Mouse (Mus musculus): ENCODE measurements around the gene Ccdc127.

Ccdc127 gene

GRCm38 (mm10) chr13:74316386-74316785, 33.7 kb upstream of the Ccdc127 start:
- H3K4me3 ChIP-seq (replicated peaks; ENCODE audit: low read length) = peak overlapping the region; percentile 96
- peaks cover 19% of the 10 kb centered on the region for H3K4me1 ChIP-seq (replicated peaks; ENCODE audit: low read depth, low read length)
- H3K27me3 ChIP-seq (ENCODE audit: insufficient read depth, low read length) = no peaks in the 10 kb centered on the region
- H3K9me3 ChIP-seq (ENCODE audit: low read length) = no peaks in the 10 kb centered on the region
- H3K36me3 ChIP-seq (ENCODE audit: insufficient read depth, low read length) = peaks cover 53% of the 10 kb centered on the region
- TF ChIP-seq POU5F1 (IDR thresholded peaks at IDR 0.05; ENCODE audit: borderline replicate concordance, low read length) (no peak), CTCF (conservative IDR thresholded peaks at IDR 0.05; ENCODE audit: low read length) (no peak), NANOG (IDR thresholded peaks at IDR 0.05; ENCODE audit: borderline replicate concordance, low read length) (no peak)

- TF ChIP-seq CTCF (conservative IDR thresholded peaks at IDR 0.05; ENCODE audit: low read length) = no peak
- TF ChIP-seq NANOG (IDR thresholded peaks at IDR 0.05; ENCODE audit: borderline replicate concordance, low read length) = no peak
- TF ChIP-seq POU5F1 (IDR thresholded peaks at IDR 0.05; ENCODE audit: borderline replicate concordance, low read length) = no peak
- peaks cover 19% of the 10 kb centered on the region for H3K4me1 ChIP-seq (replicated peaks; ENCODE audit: low read depth, low read length)
These were observed 33.3 kb upstream of the Ccdc127 start for GRCm38 (mm10) chr13:74316789-74317169.

GRCm38 (mm10) chr13:74317170-74317849, 32.8 kb upstream of the Ccdc127 start, which contains the start of gene Pdcd6:
Gene Pdcd6 (minus strand): TSS chr13:74317580.
- H3K9me3 ChIP-seq (ENCODE audit: low read length) = no peaks in the 10 kb centered on the region
- peaks cover 57% of the 10 kb centered on the region for H3K36me3 ChIP-seq (ENCODE audit: insufficient read depth, low read length)
- H3K4me1 ChIP-seq (replicated peaks; ENCODE audit: low read depth, low read length) = peaks cover 19% of the 10 kb centered on the region
- TF ChIP-seq CTCF (conservative IDR thresholded peaks at IDR 0.05; ENCODE audit: low read length) = no peak
- no peak for TF ChIP-seq NANOG (IDR thresholded peaks at IDR 0.05; ENCODE audit: borderline replicate concordance, low read length)
- TF ChIP-seq POU5F1 (IDR thresholded peaks at IDR 0.05; ENCODE audit: borderline replicate concordance, low read length) = no peak
- no peaks in the 10 kb centered on the region for H3K27me3 ChIP-seq (ENCODE audit: insufficient read depth, low read length)
- peak within 1 kb of the TSS; percentile 96 for H3K4me3 ChIP-seq (replicated peaks; ENCODE audit: low read length)

More at GRCm38 (mm10) chr13:74316789-74317169, 33.3 kb upstream of the Ccdc127 start:
- no peaks in the 10 kb centered on the region for H3K9me3 ChIP-seq (ENCODE audit: low read length)
- peak overlapping the region; percentile 96 for H3K4me3 ChIP-seq (replicated peaks; ENCODE audit: low read length)
- H3K27me3 ChIP-seq (ENCODE audit: insufficient read depth, low read length) = no peaks in the 10 kb centered on the region
- peaks cover 53% of the 10 kb centered on the region for H3K36me3 ChIP-seq (ENCODE audit: insufficient read depth, low read length)

- H3K36me3 ChIP-seq (ENCODE audit: insufficient read depth, low read length) = peaks cover 90% of the 10 kb centered on the region
- no peak overlapping the region for H3K4me3 ChIP-seq (replicated peaks; ENCODE audit: low read length)
- TF ChIP-seq POU5F1 (IDR thresholded peaks at IDR 0.05; ENCODE audit: borderline replicate concordance, low read length) = no peak
- no peak for TF ChIP-seq CTCF (conservative IDR thresholded peaks at IDR 0.05; ENCODE audit: low read length)
- no peak for TF ChIP-seq NANOG (IDR thresholded peaks at IDR 0.05; ENCODE audit: borderline replicate concordance, low read length)
- no peaks in the 10 kb centered on the region for H3K4me1 ChIP-seq (replicated peaks; ENCODE audit: low read depth, low read length)
- H3K27me3 ChIP-seq (ENCODE audit: insufficient read depth, low read length) = no peaks in the 10 kb centered on the region
- no peaks in the 10 kb centered on the region for H3K9me3 ChIP-seq (ENCODE audit: low read length)
These were observed 20.8 kb upstream of the Ccdc127 start for GRCm38 (mm10) chr13:74329321-74329720.

- TF ChIP-seq NANOG (IDR thresholded peaks at IDR 0.05; ENCODE audit: borderline replicate concordance, low read length) (no peak), POU5F1 (IDR thresholded peaks at IDR 0.05; ENCODE audit: borderline replicate concordance, low read length) (no peak), CTCF (conservative IDR thresholded peaks at IDR 0.05; ENCODE audit: low read length) (peak; percentile 87)
- no peaks in the 10 kb centered on the region for H3K27me3 ChIP-seq (ENCODE audit: insufficient read depth, low read length)
- H3K4me1 ChIP-seq (replicated peaks; ENCODE audit: low read depth, low read length) = no peaks in the 10 kb centered on the region
- H3K9me3 ChIP-seq (ENCODE audit: low read length) = no peaks in the 10 kb centered on the region
- H3K4me3 ChIP-seq (replicated peaks; ENCODE audit: low read length) = no peak overlapping the region
- H3K36me3 ChIP-seq (ENCODE audit: insufficient read depth, low read length) = peaks cover 87% of the 10 kb centered on the region
These were observed 9.1 kb upstream of the Ccdc127 start for GRCm38 (mm10) chr13:74341036-74341435.

GRCm38 (mm10) chr13:74350435-74350906, 362 bp downstream of the Ccdc127 start:
- Histone ChIP-seq H3K9me3 (ENCODE audit: low read length) (no peaks in the 10 kb centered on the region), H3K4me1 (replicated peaks; ENCODE audit: low read depth, low read length) (peaks cover 15% of the 10 kb centered on the region), H3K4me3 (replicated peaks; ENCODE audit: low read length) (peak overlapping the region; percentile 89), H3K27me3 (ENCODE audit: insufficient read depth, low read length) (no peaks in the 10 kb centered on the region), H3K36me3 (ENCODE audit: insufficient read depth, low read length) (peaks cover 32% of the 10 kb centered on the region)
- TF ChIP-seq CTCF (conservative IDR thresholded peaks at IDR 0.05; ENCODE audit: low read length) (no peak), POU5F1 (IDR thresholded peaks at IDR 0.05; ENCODE audit: borderline replicate concordance, low read length) (no peak), NANOG (IDR thresholded peaks at IDR 0.05; ENCODE audit: borderline replicate concordance, low read length) (no peak)

GRCm38 (mm10) chr13:74356491-74356890, 6.4 kb downstream of the Ccdc127 start:
- Histone ChIP-seq H3K4me1 (replicated peaks; ENCODE audit: low read depth, low read length) (no peaks in the 10 kb centered on the region), H3K36me3 (ENCODE audit: insufficient read depth, low read length) (peaks cover 78% of the 10 kb centered on the region), H3K9me3 (ENCODE audit: low read length) (no peaks in the 10 kb centered on the region), H3K27me3 (ENCODE audit: insufficient read depth, low read length) (no peaks in the 10 kb centered on the region), H3K4me3 (replicated peaks; ENCODE audit: low read length) (no peak overlapping the region)
- TF ChIP-seq CTCF (conservative IDR thresholded peaks at IDR 0.05; ENCODE audit: low read length) (no peak), NANOG (IDR thresholded peaks at IDR 0.05; ENCODE audit: borderline replicate concordance, low read length) (no peak), POU5F1 (IDR thresholded peaks at IDR 0.05; ENCODE audit: borderline replicate concordance, low read length) (no peak)

- Histone ChIP-seq H3K36me3 (ENCODE audit: insufficient read depth, low read length) (peaks cover 34% of the 10 kb centered on the region), H3K9me3 (ENCODE audit: low read length) (no peaks in the 10 kb centered on the region), H3K27me3 (ENCODE audit: insufficient read depth, low read length) (no peaks in the 10 kb centered on the region), H3K4me3 (replicated peaks; ENCODE audit: low read length) (no peak overlapping the region), H3K4me1 (replicated peaks; ENCODE audit: low read depth, low read length) (peaks cover 3% of the 10 kb centered on the region)
- TF ChIP-seq NANOG (IDR thresholded peaks at IDR 0.05; ENCODE audit: borderline replicate concordance, low read length) = no peak
- TF ChIP-seq POU5F1 (IDR thresholded peaks at IDR 0.05; ENCODE audit: borderline replicate concordance, low read length) = no peak
- no peak for TF ChIP-seq CTCF (conservative IDR thresholded peaks at IDR 0.05; ENCODE audit: low read length)
These were observed 12.1 kb downstream of the Ccdc127 start for GRCm38 (mm10) chr13:74362218-74362617.

All from E14TG2a.4 (cell line).